Mouse (Mus musculus) large intestine, adult 2 months (tissue): ENCODE results near the gene Sumf2. TPM values are rescaled to one million over a fixed set of nuclear protein-coding genes. Genes with fewer than 3 reads are reported as not detected.
A peak's percentile ranks its signal among the peaks of the same experiment; 100 is the strongest.

Experiments used
- DNase-seq: peaks from one replicate; pipeline ENCODE4 v3.0.0-alpha.2; 2012; ENCODE audit warnings: low read depth, low spot score
- WGBS: fragments of 180-500 bp; shearing (Covaris S2); methylation state at CpG from one replicate; pipeline ENCODE4 v1.1.7; 2018; 5-methylcytosine and 5-hydroxymethylcytosine counted together
- polyA plus RNA-seq: library from polyadenylated mRNA; depleted of rRNA; stranded (reverse); fragments of >200 nt; gene quantifications from 2 replicates; pipeline ENCODE4 v1.2.3, GENCODE M21; 2012; rRNA removed

The Sumf2 gene
- polyA plus RNA-seq, 1 experiment = 6.9 TPM

- 93% methylated on average over 1 of the region's 1 CpGs for WGBS
- no peak for DNase-seq
These were observed 51.7 kb downstream of the Sumf2 start, which contains the start of gene Phkg1 for GRCm38 (mm10) chr5:129898449-129898848. Gene Phkg1 (minus strand): TSS chr5:129898549.

- DNase-seq = no peak
- WGBS = 19% methylated on average over 4 of the region's 4 CpGs
These were observed 61.0 kb downstream of the Sumf2 start for GRCm38 (mm10) chr5:129907775-129908174.

- peak; percentile 71 for DNase-seq
- under 1% methylated on average over 63 of the region's 63 CpGs for WGBS
These were observed 61.6 kb downstream of the Sumf2 start, which contains the start of gene Nupr1l for GRCm38 (mm10) chr5:129908242-129908965. Gene Nupr1l (plus strand): TSS chr5:129908540.

- 67% methylated on average over 9 of the region's 9 CpGs for WGBS
- DNase-seq = no peak
These were observed 62.4 kb downstream of the Sumf2 start for GRCm38 (mm10) chr5:129909147-129909546.

GRCm38 (mm10) chr5:129909591-129909990 is 62.8 kb downstream of the Sumf2 start:
- no peak for DNase-seq
- 78% methylated on average over 7 of the region's 7 CpGs for WGBS

Other genes with a start within 250 kb of the Sumf2 start
- 0.73 and 1.0 TPM in 2 replicates for gene Zfp11, start 176.9 kb upstream of the Sumf2 start, polyA plus RNA-seq
- gene Sept14, start 138.5 kb upstream of the Sumf2 start, polyA plus RNA-seq = not detected in 2 replicates
- gene Mrps17, start 131.5 kb upstream of the Sumf2 start, polyA plus RNA-seq = 54.7 and 64.0 TPM in 2 replicates
- gene Nipsnap2, start 121.9 kb upstream of the Sumf2 start, polyA plus RNA-seq = 26.5 and 37.9 TPM in 2 replicates
- gene Psph, start 59.5 kb upstream of the Sumf2 start, polyA plus RNA-seq = 9.0 and 11.4 TPM in 2 replicates
- gene Chchd2, start 40.5 kb downstream of the Sumf2 start, polyA plus RNA-seq = 876 and 1,051 TPM in 2 replicates
- 0.17 and 0.41 TPM in 2 replicates for gene Zbed5, start 48.7 kb downstream of the Sumf2 start, polyA plus RNA-seq
- gene Phkg1, start 51.6 kb downstream of the Sumf2 start, polyA plus RNA-seq = 0.27 and 0.31 TPM in 2 replicates
- gene Nupr1l, start 61.6 kb downstream of the Sumf2 start, polyA plus RNA-seq = 1.4 and 1.9 TPM in 2 replicates
- gene Vkorc1l1, start 95.0 kb downstream of the Sumf2 start, polyA plus RNA-seq = 19.2 and 19.7 TPM in 2 replicates
- 25.9 and 32.9 TPM in 2 replicates for gene Gusb, start 156.1 kb downstream of the Sumf2 start, polyA plus RNA-seq
- 34.7 and 39.6 TPM in 2 replicates for gene Asl, start 182.3 kb downstream of the Sumf2 start, polyA plus RNA-seq
- gene Crcp, start 182.3 kb downstream of the Sumf2 start, polyA plus RNA-seq = 13.1 and 13.4 TPM in 2 replicates
- 6.9 and 7.7 TPM in 2 replicates for gene Tpst1, start 226.3 kb downstream of the Sumf2 start, polyA plus RNA-seq